Mouse (Mus musculus) liver, postnatal 0 days (tissue): ENCODE results near the gene Relch. TPM values are rescaled to one million over a fixed set of nuclear protein-coding genes. Genes with fewer than 3 reads are reported as not detected.

Source experiments
- ATAC-seq: fragments of 200-750 bp; cut with Nextera tagmentation; 2 replicates; pipeline ENCODE4 v1.8.0; 2017; ENCODE audit warnings: mild to moderate bottlenecking, moderate library complexity
- DNase-seq: peaks from one replicate; pipeline ENCODE4 v3.0.0-alpha.2; 2016
- H3K27ac ChIP-seq: fragments of 300-500 bp; sonication (generic); 2 replicates; pipeline ENCODE4 v1.5.1; 2014; ENCODE audit warnings: antibody characterized with exemption, moderate library complexity, mild to moderate bottlenecking, low read depth
- H3K27me3 ChIP-seq: fragments of 300-500 bp; sonication (generic); 2 replicates; pipeline ENCODE4 v1.6.1; 2014; ENCODE audit warnings: low read length, control low read depth, mixed read lengths; ENCODE audit not compliant: insufficient read depth
- H3K36me3 ChIP-seq: fragments of 300-500 bp; sonication (generic); replicated peaks from 2 replicates; pipeline ENCODE4 v1.6.1; 2014; ENCODE audit warnings: mild to moderate bottlenecking, control low read depth, low read length, moderate library complexity, mixed read lengths; ENCODE audit not compliant: insufficient read depth
- H3K4me1 ChIP-seq: fragments of 300-500 bp; sonication (generic); 2 replicates; pipeline ENCODE4 v1.6.1; 2014; ENCODE audit warnings: antibody characterized with exemption, mild to moderate bottlenecking, control low read depth; ENCODE audit not compliant: insufficient read depth
- H3K4me2 ChIP-seq: fragments of 300-500 bp; sonication (generic); 2 replicates; pipeline ENCODE4 v1.6.1; 2014; ENCODE audit warnings: low read depth, mild to moderate bottlenecking, low read length, moderate library complexity, mixed read lengths
- H3K4me3 ChIP-seq: fragments of 300-500 bp; sonication (generic); 2 replicates; pipeline ENCODE4 v1.5.1; 2014; ENCODE audit warnings: low read depth, low read length
- H3K9ac ChIP-seq: fragments of 300-500 bp; sonication (generic); replicated peaks from 2 replicates; pipeline ENCODE4 v1.6.1; 2014; ENCODE audit warnings: mild to moderate bottlenecking, moderate library complexity
- H3K9me3 ChIP-seq: fragments of 300-500 bp; sonication (generic); 2 replicates; pipeline ENCODE4 v1.6.1; 2016; ENCODE audit warnings: mild to moderate bottlenecking, control low read depth, low read length, mixed read lengths
- CTCF ChIP-seq: sonication (generic); IDR thresholded peaks from 2 replicates; pipeline ENCODE4 v1.5.1; 2016; ENCODE audit warnings: antibody characterized with exemption, low read depth
- EP300 ChIP-seq: IDR thresholded peaks from 2 replicates; pipeline ENCODE4 v1.6.1; 2016; ENCODE audit warnings: antibody characterized with exemption, low read depth, mild to moderate bottlenecking
- WGBS: fragments of 180-500 bp; shearing (Covaris S2); extraction: QIAGEN DNeasy Blood & Tissue Kit; methylation state at CpG from one replicate; pipeline ENCODE4 v1.1.7; 2014; ENCODE audit not compliant: insufficient replicate concordance; 5-methylcytosine and 5-hydroxymethylcytosine counted together
- polyA plus RNA-seq: library from polyadenylated mRNA; unstranded; fragments of >200 nt; fragmentation: Nextera tagmentation; extraction: Ambion mirVana; gene quantifications from 2 replicates; pipeline ENCODE4 v1.2.1, GENCODE M21; 2015

The Relch gene
- polyA plus RNA-seq, 1 experiment from 2014 or later, result 11.5 TPM

DNA sequence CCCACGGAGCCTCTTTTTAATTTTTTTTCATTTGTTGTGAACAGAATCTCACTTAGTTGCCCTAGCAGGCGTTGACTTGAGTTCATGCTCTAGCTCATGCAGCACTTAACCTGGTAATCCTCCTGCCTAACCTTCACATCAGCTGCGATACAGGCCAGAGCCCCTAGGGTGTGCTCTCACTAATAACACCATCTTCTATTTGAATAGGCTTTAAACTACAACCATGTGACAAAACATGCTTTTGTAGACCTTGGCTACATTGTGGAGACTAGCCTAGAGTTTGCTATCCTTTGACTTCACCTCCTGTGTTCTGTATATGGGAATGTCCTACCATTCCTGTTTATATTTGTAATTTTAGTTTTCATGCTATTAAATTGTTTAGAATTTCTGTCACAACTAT, 71.7 kb downstream of the Relch start:
- Histone ChIP-seq H3K4me1 (no peaks in the 10 kb centered on the region), H3K9me3 (no peaks in the 10 kb centered on the region), H3K27ac (no peak overlapping the region), H3K4me2 (no peak overlapping the region), H3K27me3 (no peaks in the 10 kb centered on the region), H3K9ac (no peak overlapping the region), H3K4me3 (no peak overlapping the region), H3K36me3 (peaks cover 18% of the 10 kb centered on the region; the same call in 1 of the 2 replicates)
- DNase-seq, result no peak
- peak; percentile 39 for TF ChIP-seq CTCF
- TF ChIP-seq EP300, result no peak
- ATAC-seq, result no peak
- WGBS, result 71% methylated on average over 3 of the region's 3 CpGs

GRCm38 (mm10) chr1:105738334-105738733, 74.7 kb downstream of the Relch start:
- no peaks in the 10 kb centered on the region for H3K4me1 ChIP-seq
- no peak overlapping the region for H3K4me3 ChIP-seq
- no peak overlapping the region for H3K4me2 ChIP-seq
- no peak overlapping the region for H3K9ac ChIP-seq
- peaks cover 20% of the 10 kb centered on the region for H3K36me3 ChIP-seq
- H3K27me3 ChIP-seq, result no peaks in the 10 kb centered on the region
- DNase-seq (no peak), ATAC-seq (no peak)
- no peaks in the 10 kb centered on the region for H3K9me3 ChIP-seq
- TF ChIP-seq EP300 (no peak), CTCF (no peak)
- H3K27ac ChIP-seq, result no peak overlapping the region
- WGBS, result 75% methylated on average over 6 of the region's 6 CpGs

- ATAC-seq (no peak), DNase-seq (no peak)
- H3K27me3 ChIP-seq, result no peaks in the 10 kb centered on the region
- no peak overlapping the region for H3K27ac ChIP-seq
- TF ChIP-seq EP300, result no peak
- TF ChIP-seq CTCF, result no peak
- no peak overlapping the region for H3K4me2 ChIP-seq
- peaks cover 23% of the 10 kb centered on the region for H3K36me3 ChIP-seq
- H3K4me1 ChIP-seq, result no peaks in the 10 kb centered on the region
- H3K9ac ChIP-seq, result no peak overlapping the region
- H3K9me3 ChIP-seq, result no peaks in the 10 kb centered on the region
- no peak overlapping the region for H3K4me3 ChIP-seq
These were observed 75.8 kb downstream of the Relch start for GRCm38 (mm10) chr1:105739493-105739892.

- Histone ChIP-seq H3K36me3 (peaks cover 29% of the 10 kb centered on the region), H3K4me2 (no peak overlapping the region), H3K9me3 (no peaks in the 10 kb centered on the region), H3K4me3 (no peak overlapping the region), H3K9ac (no peak overlapping the region), H3K27me3 (no peaks in the 10 kb centered on the region), H3K4me1 (no peaks in the 10 kb centered on the region), H3K27ac (no peak overlapping the region)
- TF ChIP-seq CTCF (no peak), EP300 (no peak)
- ATAC-seq (no peak), DNase-seq (no peak)
- WGBS, result 82% methylated on average over 1 of the region's 1 CpGs
These were observed 78.8 kb downstream of the Relch start for GRCm38 (mm10) chr1:105742481-105742880.

DNA sequence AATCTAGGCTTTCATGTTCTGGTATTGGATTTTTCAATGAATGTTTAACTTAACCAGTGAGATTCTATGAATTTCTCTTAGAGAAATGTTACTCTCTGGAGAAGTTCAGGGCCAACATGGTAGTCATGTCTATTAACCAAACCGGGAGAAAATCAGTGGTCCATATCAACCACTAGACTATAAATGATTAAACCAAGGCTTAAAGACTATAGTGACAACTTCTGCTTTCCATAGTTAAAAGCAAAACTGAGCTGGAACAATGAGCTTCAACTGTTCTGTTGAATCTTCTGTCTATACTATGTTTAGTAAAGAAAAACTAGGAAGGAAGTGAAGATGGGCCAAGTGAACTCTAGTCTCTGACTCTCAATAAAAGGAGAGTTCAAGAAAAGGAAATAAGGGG, 82.8 kb downstream of the Relch start:
- Histone ChIP-seq H3K27ac (no peak overlapping the region), H3K4me3 (no peak overlapping the region), H3K4me2 (no peak overlapping the region), H3K27me3 (no peaks in the 10 kb centered on the region), H3K4me1 (no peaks in the 10 kb centered on the region), H3K9ac (no peak overlapping the region), H3K36me3 (peaks cover 41% of the 10 kb centered on the region), H3K9me3 (no peaks in the 10 kb centered on the region)
- TF ChIP-seq CTCF, result no peak
- no peak for TF ChIP-seq EP300
- DNase-seq (no peak), ATAC-seq (no peak)
- WGBS, result 63% methylated on average over 1 of the region's 1 CpGs

- H3K4me3 ChIP-seq, result no peak overlapping the region
- peaks cover 40% of the 10 kb centered on the region for H3K36me3 ChIP-seq
- DNase-seq (no peak), ATAC-seq (no peak)
- TF ChIP-seq EP300 (no peak), CTCF (no peak)
- H3K9me3 ChIP-seq, result no peaks in the 10 kb centered on the region
- no peak overlapping the region for H3K9ac ChIP-seq
- no peak overlapping the region for H3K4me2 ChIP-seq
- H3K27ac ChIP-seq, result no peak overlapping the region
- 73% methylated on average over 5 of the region's 5 CpGs for WGBS
- H3K27me3 ChIP-seq, result no peaks in the 10 kb centered on the region
- no peaks in the 10 kb centered on the region for H3K4me1 ChIP-seq
These were observed 83.4 kb downstream of the Relch start for GRCm38 (mm10) chr1:105746858-105747596.
